Mouse (Mus musculus) forebrain, embryonic 14.5 days (tissue): Measurements from ENCODE around the gene Fam199x. TPM values are rescaled to one million over a fixed set of nuclear protein-coding genes. Genes with fewer than 3 reads are reported as not detected.

Experiments used
- ATAC-seq: fragments of 200-750 bp; cut with Nextera tagmentation; 2 replicates; pipeline ENCODE4 v1.8.0; 2017; ENCODE audit warnings: mild to moderate bottlenecking, moderate library complexity
- DNase-seq: peaks from one replicate; pipeline ENCODE4 v3.0.0-alpha.2; 2015; ENCODE audit warnings: low spot score
- H3K27ac ChIP-seq: fragments of 300-500 bp; sonication (generic); 2 replicates; pipeline ENCODE4 v1.5.1; 2014; ENCODE audit warnings: low read depth, mild to moderate bottlenecking, control low read depth, low read length, moderate library complexity
- H3K27me3 ChIP-seq: fragments of 300-500 bp; sonication (generic); replicated peaks from 2 replicates; pipeline ENCODE4 v1.6.1; 2014; ENCODE audit warnings: low read length, control low read depth, mixed read lengths; ENCODE audit not compliant: control insufficient read depth, insufficient read depth
- H3K36me3 ChIP-seq: fragments of 300-500 bp; sonication (generic); 2 replicates; pipeline ENCODE4 v1.6.1; 2014; ENCODE audit warnings: low read length, control low read depth; ENCODE audit not compliant: control insufficient read depth, insufficient read depth
- H3K4me1 ChIP-seq: fragments of 300-500 bp; sonication (generic); 2 replicates; pipeline ENCODE4 v1.6.1; 2014; ENCODE audit warnings: antibody characterized with exemption, low read length, control low read depth; ENCODE audit not compliant: control insufficient read depth, insufficient read depth
- H3K4me2 ChIP-seq: fragments of 300-500 bp; sonication (generic); 2 replicates; pipeline ENCODE4 v1.6.1; 2014; ENCODE audit warnings: mild to moderate bottlenecking, control low read depth, low read length
- H3K4me3 ChIP-seq: fragments of 300-500 bp; sonication (generic); 2 replicates; pipeline ENCODE4 v1.5.1; 2014; ENCODE audit warnings: low read depth, low read length, control low read depth
- H3K9ac ChIP-seq: fragments of 300-500 bp; sonication (generic); 2 replicates; pipeline ENCODE4 v1.6.1; 2014; ENCODE audit warnings: mild to moderate bottlenecking, low read length, control low read depth, moderate library complexity
- H3K9me3 ChIP-seq: fragments of 300-500 bp; sonication (generic); replicated peaks from 2 replicates; pipeline ENCODE4 v1.6.1; 2016; ENCODE audit warnings: low read length, control low read depth, mixed read lengths; ENCODE audit not compliant: control insufficient read depth
- WGBS: fragments of 180-500 bp; shearing (Covaris S2); extraction: QIAGEN DNeasy Blood & Tissue Kit; methylation state at CpG from one replicate; pipeline ENCODE4 v1.1.7; 2014; 5-methylcytosine and 5-hydroxymethylcytosine counted together
- polyA plus RNA-seq: library from polyadenylated mRNA; unstranded; fragments of >200 nt; fragmentation: Nextera tagmentation; extraction: Ambion mirVana; gene quantifications from 2 replicates; pipeline ENCODE4 v1.2.1, GENCODE M21; 2014

The Fam199x gene
- polyA plus RNA-seq, 1 experiment from 2014 or later, result 6.0 TPM

- Histone ChIP-seq H3K36me3 (no peaks in the 10 kb centered on the region), H3K4me3 (no peak overlapping the region), H3K27me3 (peaks cover 32% of the 10 kb centered on the region), H3K9ac (no peak overlapping the region), H3K27ac (no peak overlapping the region), H3K4me1 (no peaks in the 10 kb centered on the region), H3K9me3 (no peaks in the 10 kb centered on the region), H3K4me2 (no peak overlapping the region)
- ATAC-seq, result no peak
- WGBS, result 22% methylated on average over 17 of the region's 17 CpGs
- no peak for DNase-seq
Observed at GRCm38 (mm10) chrX:137127542-137127941, 78.1 kb downstream of the Fam199x start.

Other genes starting within 250 kb of the Fam199x start
- 6.0 and 9.0 TPM in 2 replicates for gene Plp1, start 226.9 kb upstream of the Fam199x start, polyA plus RNA-seq
- gene Rab9b, start 180.8 kb upstream of the Fam199x start, polyA plus RNA-seq, result 6.3 and 10.2 TPM in 2 replicates
- not detected in 2 replicates for gene H2bfm, start 122.3 kb upstream of the Fam199x start, polyA plus RNA-seq
- 109 and 117 TPM in 2 replicates for gene Tmsb15b2, start 74.1 kb upstream of the Fam199x start, polyA plus RNA-seq
- gene Tmsb15l, start 72.7 kb upstream of the Fam199x start, polyA plus RNA-seq, result 10.8 and 11.9 TPM in 2 replicates
- 51.4 and 61.0 TPM in 2 replicates for gene Tmsb15b1, start 72.7 kb upstream of the Fam199x start, polyA plus RNA-seq
- 281 and 313 TPM in 2 replicates for gene Zcchc18, start 56.4 kb upstream of the Fam199x start, polyA plus RNA-seq
- gene Slc25a53, start 11.3 kb upstream of the Fam199x start, polyA plus RNA-seq, result 18.1 and 20.9 TPM in 2 replicates
- gene Esx1, start 72.5 kb downstream of the Fam199x start, polyA plus RNA-seq, result not detected in 2 replicates